Mouse (Mus musculus) kidney, postnatal 4 days (tissue): ENCODE measurements around the gene 1700001K19Rik.
"Not testable (repeated sequence)": the region's sequence is repeated elsewhere in the genome, so short reads cannot be mapped to it uniquely, and the experiment has no call there.

Source experiments
- DNase-seq, 2 experiments: peaks; one replicate each; pipeline ENCODE4 v3.0.0; 2021; ENCODE audit warnings: mixed read lengths in 2 of 2

1700001K19Rik gene

DNA sequence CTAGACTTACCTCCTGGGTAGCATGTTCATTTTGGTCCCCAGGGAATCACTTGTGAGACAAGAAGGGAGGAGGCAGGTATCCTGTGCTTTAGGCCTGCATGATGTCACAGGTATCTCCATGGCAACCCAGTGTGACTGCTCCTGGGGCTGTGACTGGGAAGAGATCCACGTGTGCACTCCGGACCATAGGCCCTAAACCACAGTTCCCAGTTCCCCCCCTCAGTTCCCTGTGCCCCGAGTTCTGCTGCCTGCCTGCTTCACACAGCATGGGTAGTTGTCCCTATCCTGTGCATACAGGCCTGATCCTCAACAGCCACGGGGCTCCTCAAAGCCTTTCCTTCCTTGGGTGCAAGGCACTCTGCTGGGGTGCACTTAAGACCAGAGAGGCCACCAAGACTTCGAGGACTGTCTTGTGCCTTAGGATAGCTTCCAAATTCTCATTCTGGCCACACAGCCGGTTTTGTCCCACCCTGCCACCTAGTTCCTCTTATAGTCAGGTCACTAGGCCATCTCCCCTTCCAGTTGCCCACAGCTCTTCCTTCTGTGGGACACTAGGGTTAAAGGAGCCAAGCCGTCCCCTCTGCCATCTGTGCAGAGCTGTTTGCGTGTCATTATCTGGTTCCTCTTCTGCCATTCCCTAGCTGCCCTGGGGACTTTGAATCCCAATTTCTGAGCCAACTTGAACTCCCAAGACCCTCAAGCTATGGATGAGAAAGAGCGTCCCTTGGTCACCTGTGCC, at the start of gene 1700001K19Rik:
Gene 1700001K19Rik, minus strand, starts transcription at position 59 of the 739 bp plus-strand sequence.
- no peak for DNase-seq

DNA sequence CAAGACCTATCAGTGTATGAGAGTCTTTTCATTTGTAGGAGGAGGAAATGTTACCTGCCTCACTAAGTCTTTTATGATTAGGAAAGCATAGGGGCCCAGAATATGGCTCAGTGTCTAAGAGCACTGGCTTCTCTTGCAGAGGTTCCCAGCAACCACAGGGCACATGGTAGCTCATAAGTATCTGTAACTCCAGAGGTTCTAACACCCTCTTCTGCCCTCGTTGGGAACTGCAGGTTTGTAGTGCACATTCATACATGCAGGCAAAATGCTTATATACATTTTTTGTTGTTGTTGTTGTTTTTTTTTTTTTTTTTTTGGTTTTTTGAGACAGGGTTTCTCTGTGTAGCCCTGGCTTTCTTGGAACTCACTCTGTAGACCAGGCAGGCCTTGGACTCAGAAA, 44.0 kb upstream of the 1700001K19Rik start:
- DNase-seq: no peak

DNA sequence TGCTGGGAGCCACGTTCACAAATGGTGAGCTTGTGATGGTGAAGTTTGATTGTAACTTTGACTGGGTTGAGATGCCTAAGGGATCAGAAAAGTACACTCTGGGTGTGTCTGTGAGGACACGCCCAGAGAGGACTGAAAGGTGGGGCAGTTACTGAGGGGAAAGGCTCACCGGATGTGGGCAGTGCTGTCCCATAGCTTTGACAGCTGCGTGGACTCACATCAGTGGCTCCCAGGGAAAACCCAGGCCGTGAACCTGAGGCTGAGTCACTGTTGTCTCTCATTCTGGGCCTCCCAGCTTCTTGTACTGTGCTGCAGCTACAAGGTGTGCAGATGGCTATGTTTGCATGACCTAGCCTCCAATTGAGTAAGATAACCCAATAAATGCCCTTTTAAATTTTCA, 43.1 kb upstream of the 1700001K19Rik start:
- no peak for DNase-seq

DNA sequence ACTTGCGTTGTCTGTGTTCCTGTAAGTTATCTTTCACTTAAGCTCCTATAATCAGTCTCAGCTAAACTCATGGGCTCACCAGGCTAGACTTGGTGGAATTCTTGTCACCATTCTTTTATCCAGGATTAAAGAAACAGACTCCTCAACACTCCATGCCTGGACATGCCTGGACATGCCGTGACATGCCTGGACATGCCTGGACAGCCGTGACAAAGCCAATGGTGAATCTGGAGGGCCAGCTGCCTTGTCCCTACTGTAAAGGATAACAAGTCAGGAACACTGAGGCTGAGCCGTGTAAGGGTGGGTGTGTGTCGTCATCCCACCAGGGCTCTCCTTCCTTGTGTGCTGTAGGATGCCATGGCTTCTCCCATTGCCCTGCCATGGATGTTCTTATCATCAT, 42.6 kb upstream of the 1700001K19Rik start:
- DNase-seq: no peak

DNA sequence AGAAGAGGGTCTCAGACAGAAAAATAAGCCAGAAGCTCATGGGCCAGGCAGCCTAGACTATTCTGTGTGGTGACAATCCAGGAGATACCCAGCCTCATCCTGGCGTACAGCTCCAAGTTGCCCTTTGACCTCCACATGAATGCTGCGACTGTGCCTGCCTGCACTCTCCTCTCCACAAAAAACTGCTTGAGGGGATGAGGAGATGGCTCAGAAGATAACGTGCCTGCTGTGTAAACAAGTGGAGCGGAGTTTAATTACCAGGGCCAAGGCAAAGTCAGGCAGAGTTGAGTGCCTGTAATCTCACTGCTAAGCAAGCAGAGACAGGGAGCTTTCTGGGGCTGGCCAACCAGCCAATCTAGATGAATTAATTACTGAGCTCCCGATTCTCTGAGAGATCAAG, 33.6 kb upstream of the 1700001K19Rik start:
- DNase-seq: no peak

DNA sequence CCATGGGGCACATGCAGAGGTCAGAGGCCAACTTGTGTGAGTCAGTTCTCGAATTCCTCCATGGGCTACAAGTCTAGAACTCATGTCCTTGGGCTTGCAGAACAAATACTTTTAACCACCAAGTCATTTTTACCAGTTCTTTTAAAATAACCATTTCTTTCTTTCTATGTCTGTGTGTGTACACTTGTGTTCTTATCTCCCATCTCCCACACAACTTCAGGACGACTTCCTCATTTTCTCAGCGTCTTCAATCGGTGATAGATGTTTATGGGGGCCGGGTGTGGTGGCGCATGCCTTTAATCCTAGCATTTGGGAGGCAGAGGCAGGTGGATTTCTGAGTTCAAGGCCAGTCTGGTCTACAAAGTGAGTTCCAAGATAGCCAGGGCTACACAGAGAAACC, 31.8 kb upstream of the 1700001K19Rik start:
- no peak for DNase-seq

DNA sequence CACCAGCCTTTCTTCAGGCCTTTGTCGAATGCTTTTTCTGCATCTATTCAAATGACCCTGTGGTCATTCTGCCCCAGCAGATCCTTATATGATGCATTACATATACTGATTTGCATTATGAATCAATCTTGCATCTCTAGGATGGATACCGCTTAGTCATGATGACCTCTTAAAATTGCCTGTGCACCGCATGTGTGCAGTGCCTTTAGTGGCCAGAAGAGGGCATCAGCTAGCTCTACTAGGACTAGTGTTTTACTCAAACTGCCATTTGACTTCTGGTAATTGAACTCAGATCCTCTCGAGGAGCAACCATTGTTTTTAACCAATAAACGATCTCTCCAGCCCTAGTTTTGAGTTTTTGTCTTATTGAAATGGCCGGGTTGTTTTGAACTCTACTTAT, 31.4 kb upstream of the 1700001K19Rik start:
- peak; percentile 33 for DNase-seq

DNA sequence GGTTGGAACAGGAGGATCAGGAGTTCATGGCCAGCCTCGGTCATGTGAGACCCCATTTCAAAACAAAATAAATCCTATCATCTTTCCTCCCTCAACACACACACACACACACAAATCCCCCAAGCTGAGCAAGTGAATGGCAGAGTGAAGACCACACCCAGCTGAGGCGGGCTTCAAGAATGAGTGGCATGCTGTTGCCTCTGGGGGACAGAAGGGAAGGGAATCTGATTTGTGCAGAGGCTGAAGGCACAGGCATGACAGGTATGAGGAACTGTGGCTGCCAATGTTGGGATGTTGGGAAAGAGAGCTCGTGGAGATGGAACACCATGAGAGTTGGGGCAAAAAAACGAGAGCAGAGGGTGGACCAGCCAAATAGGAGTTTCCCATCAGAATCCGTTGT, 28.9 kb upstream of the 1700001K19Rik start:
- DNase-seq: no peak

DNA sequence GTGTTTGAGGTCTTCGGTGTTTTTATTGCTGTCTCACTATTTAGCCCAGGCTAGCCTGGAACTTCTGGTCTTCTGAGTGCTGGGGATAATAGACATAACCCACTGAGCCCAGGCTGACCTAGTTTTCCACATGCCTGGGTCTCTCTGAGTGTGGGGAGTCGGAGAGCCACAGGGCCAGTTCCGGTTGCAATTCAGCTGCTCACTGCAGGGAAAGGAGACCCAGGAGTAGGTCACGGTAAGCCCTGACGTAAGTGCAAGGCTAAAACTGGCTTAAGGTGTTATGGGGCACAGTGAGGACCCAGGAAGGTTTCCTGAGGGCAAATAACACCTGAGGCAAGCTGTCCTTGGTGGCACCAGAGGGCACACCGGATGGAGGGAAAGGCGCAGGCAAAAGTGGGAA, 25.0 kb upstream of the 1700001K19Rik start:
- no peak for DNase-seq

DNA sequence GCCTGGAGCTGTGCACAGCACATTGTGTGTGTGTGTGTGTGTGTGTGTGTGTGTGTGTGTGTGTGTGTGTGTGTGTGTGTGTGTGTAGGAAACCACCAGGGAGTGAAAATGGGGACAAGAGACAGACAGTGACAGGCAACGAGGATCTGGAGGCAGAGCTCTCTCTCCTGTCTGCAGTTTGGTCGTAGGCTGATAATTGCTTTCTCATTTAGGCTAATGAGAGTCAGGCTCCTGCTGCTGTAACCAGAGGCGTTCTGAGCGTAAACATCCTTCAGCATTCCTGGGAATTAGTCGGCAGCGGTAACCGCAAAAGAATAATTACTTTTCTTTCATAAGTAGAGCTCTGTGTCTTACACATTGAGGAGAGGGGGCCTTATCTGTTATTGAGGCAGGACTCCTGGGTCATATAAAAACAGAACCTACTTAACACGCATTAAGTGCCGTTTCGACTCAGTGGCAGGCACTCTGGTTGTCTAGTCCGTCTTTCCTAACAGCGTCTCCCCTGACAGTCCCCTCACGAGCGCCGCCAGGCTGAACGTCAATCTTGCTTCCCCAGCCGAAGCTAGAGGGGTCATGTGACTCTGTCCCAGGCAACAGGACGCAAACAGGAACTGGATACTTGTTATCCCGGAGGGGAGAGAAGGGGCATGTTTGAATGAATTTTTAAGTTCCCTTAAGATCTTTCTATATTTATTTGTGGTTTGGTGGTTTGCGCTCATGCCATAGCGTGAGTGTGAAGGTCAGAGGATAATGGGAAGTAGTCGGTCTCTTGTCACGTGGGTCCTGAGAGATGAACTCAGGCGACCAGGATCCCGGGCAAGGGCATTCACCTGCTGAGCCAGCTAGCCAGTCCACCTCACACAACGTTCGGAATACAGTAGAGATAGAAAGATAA, 24.2 kb upstream of the 1700001K19Rik start:
- peak; percentile 68 to 75 for DNase-seq

DNA sequence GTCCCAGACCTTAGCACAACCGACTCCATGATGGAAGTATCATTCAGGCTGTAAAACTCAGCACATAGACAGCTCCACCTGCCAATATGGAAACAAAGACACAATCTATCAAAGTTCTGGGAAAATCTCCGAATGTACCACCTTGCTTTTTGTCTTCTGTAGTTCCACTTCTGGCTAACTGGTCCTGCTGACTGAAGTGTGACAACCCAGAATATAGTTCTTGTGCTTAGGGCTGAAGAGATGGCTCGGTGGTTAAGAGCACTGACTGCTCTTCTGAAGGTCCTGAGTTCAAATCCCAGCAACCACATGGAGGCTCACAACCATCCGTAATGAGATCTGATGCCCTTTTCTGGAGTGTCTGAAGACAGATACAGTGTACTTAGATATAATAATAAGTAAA, 23.0 kb upstream of the 1700001K19Rik start:
- not testable (repeated sequence) for DNase-seq

DNA sequence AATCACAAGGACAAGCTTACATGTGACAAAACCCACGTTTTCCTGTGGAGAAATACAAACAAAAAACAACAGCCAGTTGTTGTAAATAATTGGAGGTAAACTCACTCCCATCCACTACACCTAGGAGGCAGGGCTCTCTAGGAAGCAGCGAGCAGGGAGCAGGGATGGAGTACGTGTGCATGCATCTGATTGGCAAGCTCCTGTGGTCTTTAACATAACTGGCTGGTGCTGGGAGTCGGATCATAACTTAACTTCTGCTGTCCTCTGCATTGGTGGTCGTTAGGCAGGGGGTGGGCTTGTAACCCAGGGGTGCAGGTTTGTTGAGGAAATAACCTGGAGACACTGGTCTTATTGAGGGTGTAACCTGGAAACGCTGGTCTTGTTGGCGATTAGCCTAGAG, 21.3 kb upstream of the 1700001K19Rik start:
- no peak for DNase-seq

DNA sequence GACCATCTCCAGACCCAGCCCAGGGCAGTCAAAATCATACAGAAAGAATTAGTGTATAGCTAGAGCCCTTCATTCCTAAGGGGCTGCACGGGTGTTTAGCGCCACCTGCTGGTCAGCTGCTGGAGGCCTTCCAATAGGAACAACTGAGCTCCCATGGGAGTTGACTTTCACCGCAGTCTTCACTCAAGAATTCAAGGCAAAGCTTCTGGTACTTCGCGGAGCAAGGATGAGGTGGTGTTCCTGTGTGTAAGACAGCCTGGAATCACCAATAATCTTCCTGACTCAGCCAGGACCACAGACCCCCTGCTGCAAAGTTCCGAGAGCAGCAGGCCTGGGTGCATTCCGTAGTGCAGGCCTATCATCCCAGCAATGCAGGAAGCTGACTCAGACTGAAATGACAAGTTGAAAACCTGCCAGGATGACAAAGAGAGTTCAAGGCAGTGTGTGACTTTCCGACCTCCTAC, 20.6 kb upstream of the 1700001K19Rik start:
- peak; percentile 94 to 95 for DNase-seq

DNA sequence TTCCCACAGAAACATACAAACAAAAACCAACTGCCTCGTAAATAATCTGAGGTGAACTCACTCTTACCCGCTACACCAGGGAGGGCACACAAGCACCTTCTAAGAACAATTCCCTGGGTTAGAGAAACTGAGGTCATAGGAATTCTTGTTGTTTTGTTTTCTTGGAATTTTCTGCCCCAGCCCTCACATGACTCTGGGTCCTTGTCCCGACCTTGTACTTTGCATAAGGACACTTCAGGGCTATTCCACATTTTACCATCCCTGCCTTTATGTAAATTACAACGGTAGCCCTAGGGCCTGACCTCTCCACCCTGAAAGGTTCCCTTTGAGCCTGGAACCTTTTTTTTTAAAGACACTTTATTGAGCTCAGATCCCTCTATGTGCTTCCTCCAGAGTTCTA, 20.1 kb upstream of the 1700001K19Rik start, which contains the start of gene Hsp90aa1:
Gene Hsp90aa1, minus strand, starts transcription at position 173 of the 400 bp plus-strand sequence.
- no peak for DNase-seq

DNA sequence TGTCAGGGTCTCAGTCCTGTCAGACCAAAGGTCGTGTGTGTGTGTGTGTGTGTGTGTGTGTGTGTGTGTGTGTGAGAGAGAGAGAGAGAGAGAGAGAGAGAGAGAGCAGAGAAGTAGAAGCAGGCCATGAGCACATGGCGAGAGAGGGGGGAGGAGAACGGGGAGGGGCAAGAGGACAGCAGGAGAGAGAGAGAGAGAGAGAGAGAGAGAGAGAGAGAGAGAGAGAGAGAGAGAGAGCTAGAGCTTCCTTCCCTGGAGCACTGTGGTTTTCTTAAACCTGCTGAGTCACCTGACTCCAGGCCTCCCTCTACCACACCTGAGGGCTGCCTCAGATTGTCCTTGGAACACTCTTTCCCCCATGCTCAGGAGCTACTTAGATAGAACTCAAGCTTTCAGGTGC, 18.9 kb upstream of the 1700001K19Rik start:
- peak; percentile 38 to 54 for DNase-seq

DNA sequence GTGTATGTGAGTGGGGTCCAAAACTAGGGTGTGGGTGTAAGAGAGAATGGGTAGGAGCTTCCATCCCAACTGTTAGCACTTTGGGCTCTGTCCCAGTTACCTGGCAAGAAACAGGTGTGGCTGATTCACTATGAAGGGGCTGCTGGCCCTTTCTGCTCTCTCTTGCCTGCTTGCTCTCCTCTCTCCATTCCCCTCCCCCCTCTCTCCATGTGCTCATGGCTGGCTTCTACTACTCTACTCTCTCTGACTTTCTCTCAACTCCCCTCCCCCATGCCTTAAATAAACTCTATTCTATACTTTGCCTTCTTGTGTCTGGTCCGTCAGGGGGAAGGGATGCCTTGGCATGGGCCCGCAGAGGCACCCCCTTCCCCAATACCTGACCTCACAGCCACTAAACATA, 18.3 kb upstream of the 1700001K19Rik start:
- DNase-seq: no peak

DNA sequence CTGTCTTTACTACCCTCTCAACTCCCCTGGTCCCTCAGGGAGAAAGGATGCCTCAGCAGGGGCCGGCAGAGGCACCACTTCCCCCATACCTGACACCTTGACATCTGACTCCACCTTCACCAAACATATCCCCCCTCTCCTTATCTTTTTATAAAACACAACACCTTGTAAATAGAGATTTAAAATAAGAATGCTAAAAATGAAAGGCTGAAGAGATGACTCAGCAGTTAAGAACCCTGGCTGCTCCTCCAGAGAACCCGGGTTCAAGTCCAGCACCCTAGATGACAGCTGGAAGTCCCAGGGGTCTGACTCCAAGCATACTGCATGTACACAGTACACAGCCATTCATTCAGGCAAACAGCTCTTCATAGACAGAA, 16.7 kb upstream of the 1700001K19Rik start:
- DNase-seq: no peak

DNA sequence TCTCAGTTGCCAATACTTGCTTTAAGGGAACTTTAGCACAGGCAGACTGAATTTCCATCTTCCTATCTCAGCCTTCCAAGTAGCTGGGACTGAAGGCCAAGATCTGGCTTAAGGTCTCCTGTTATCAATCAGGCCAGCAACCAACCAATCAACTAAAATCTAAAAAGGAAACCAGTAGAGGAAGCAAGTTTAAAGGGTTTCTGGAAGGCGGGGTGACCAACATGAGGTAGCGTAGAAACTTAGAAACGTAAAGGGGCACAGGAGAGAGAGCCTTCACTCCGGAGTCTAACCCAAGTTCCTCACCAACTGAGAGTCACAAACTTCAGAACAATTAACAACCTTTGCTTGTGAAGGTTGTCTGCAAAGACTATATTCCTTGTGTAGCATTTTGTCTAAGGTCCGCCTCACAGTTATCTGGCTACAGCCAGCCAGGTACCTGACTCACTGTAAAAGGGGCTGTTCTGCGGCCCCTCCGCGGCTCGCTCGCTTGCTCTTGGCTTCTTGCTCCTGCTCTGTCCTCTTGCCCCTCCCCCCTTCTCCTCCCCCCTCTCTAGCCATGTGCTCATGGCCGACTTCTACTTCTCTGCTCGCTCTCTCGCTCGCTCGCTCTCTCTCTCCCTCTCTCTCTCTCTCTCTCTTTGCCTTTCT, 16.2 kb upstream of the 1700001K19Rik start:
- DNase-seq: peak in 1 of 2 experiments; percentile 18

DNA sequence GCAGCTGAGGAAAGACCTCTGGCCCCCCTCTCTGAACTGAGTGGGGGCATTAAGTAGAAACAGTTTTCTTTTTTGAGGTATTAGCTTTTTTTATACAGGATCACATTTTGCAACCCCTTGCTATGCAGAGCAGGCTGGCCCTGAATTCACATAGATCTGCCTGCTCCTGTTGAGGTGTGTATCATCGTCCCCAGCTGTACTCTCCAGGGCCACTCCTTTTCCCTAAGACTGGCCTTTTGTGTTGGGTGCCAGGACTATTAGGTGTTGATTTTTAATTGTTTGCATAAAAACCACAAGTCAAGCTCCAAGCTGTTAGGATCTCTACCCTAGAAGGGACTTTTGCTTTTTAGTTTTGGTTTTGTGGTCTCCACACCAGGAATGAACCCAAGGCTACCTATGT, 15.7 kb upstream of the 1700001K19Rik start:
- DNase-seq: no peak

DNA sequence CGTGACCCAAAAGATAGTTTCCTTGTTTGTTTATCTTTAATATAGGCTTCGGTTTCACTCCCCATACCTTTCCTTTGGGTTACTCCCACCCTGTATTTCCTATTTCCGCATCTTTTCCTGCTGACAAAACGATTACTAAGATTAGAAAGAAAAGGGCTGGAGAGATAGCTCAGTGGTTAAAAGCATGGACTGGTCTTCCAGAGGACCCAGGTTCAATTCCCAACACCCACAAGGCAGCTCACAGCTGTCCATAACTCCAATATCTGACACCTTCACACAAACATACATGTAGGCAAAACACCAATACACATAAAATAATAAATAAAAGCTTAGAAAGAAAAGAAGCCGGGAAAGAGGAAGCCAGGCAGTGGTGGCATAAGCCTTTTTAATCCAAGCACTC, 15.0 kb upstream of the 1700001K19Rik start:
- no peak for DNase-seq

DNA sequence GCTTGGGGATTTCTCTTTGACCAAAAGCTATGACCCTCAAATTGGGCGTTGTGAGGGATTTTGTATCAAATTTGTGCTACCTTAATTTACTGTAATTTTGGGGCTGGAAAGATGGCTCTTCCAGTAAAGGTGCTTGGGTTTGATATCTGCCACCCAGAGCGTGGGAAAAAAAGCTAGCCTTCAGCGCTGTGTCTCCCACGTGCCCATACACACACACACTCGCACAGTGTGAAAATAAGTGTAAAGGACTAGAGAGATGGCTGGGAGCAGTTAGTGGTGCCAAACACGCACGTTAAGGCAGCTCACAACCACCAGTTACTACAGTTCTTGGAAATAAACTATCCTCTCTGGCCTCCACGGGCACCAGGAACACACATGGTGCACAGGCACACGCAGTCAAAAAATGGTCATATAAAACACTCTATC, 14.6 kb upstream of the 1700001K19Rik start:
- peak in 1 of 2 experiments; percentile 14 for DNase-seq

DNA sequence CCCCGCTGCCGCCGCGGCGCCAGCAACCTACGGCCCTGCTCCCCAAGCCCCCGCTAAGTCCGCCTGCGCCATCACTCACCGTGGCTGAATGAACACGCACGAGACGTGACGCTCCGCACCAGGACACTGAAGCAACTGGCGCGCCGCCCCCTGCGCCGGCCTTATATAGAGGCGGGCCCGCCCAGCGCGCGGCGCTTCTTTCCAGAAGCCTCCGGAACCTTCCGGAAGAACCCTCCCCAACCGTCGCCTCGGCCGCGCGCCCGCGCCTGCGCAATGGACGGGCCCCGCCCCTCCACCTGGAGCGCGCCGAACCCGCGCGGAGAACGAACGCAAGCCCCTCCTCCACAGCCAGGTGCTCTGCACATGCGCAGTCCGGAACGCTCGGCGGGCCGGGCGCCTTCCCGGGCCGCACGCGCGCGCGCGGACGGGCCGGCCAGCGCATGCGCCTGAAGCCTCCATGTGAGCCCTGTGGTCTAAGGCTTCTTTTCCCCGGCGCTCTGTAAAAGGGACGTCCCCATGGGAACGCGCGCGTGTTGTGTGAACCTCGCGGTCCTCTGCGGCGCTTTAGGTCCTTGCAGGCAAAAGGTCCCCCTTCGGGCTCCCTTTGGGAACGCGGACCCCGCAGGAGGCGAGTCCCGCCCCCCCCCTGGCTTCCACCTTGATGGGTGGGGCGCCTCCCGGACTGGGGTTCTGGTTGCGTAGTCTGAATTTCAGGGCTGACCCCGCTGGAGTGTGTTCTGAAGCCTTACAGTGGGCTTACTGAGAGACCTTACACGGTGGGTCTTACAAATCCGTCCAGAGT, 14.0 kb upstream of the 1700001K19Rik start:
- peak; percentile 98 for DNase-seq
